Mouse (Mus musculus): ENCODE results near the gene Ppfibp1. TPM values are rescaled to one million over a fixed set of nuclear protein-coding genes. Genes with fewer than 3 reads are reported as not detected.

Gene Ppfibp1
- total RNA-seq, 2 experiments from 2014 or later, result 57.2 to 60.7 TPM

GRCm38 (mm10) chr6:147059326-147059725 lies 171.0 kb downstream of the Ppfibp1 start:
- intact Hi-C loops (cut with DNase I), result no loop called here
- no peak for DNase-seq (ENCODE audit: low spot score in 2 of 2)

- intact Hi-C loops (cut with DNase I), result no loop called here
- DNase-seq (ENCODE audit: low spot score in 2 of 2), result no peak
Measured at GRCm38 (mm10) chr6:147061630-147062029, 173.3 kb downstream of the Ppfibp1 start.

GRCm38 (mm10) chr6:147062034-147062433 lies 173.7 kb downstream of the Ppfibp1 start:
- intact Hi-C loops (cut with DNase I), result no loop called here

GRCm38 (mm10) chr6:147062694-147063093 lies 174.4 kb downstream of the Ppfibp1 start:
- intact Hi-C loops (cut with DNase I), result no loop called here
- DNase-seq (ENCODE audit: low spot score in 2 of 2), result no peak

More at GRCm38 (mm10) chr6:147062034-147062433, 173.7 kb downstream of the Ppfibp1 start:
- DNase-seq (ENCODE audit: low spot score in 2 of 2), result no peak

GRCm38 (mm10) chr6:147064226-147064943 lies 176.1 kb downstream of the Ppfibp1 start:
- intact Hi-C loops (cut with DNase I), result no loop called here
- DNase-seq (ENCODE audit: low spot score in 2 of 2), result no peak

- no peak for DNase-seq (ENCODE audit: low spot score in 2 of 2)
- intact Hi-C loops (cut with DNase I), result no loop called here
Measured at GRCm38 (mm10) chr6:147064944-147065261, 176.6 kb downstream of the Ppfibp1 start.

GRCm38 (mm10) chr6:147075808-147076387 lies 187.6 kb downstream of the Ppfibp1 start:
- intact Hi-C loops (cut with DNase I), result no loop called here
- DNase-seq (ENCODE audit: low spot score in 2 of 2), result peak in 1 of 2 experiments; percentile 17

- intact Hi-C loops (cut with DNase I), result no loop called here
Measured at GRCm38 (mm10) chr6:147076878-147077277, 188.6 kb downstream of the Ppfibp1 start.

GRCm38 (mm10) chr6:147079919-147080318 lies 191.6 kb downstream of the Ppfibp1 start:
- intact Hi-C loops (cut with DNase I), result no loop called here
- no peak for DNase-seq (ENCODE audit: low spot score in 2 of 2)

More at GRCm38 (mm10) chr6:147076878-147077277, 188.6 kb downstream of the Ppfibp1 start:
- no peak for DNase-seq (ENCODE audit: low spot score in 2 of 2)

Other genes with a start within 250 kb of the Ppfibp1 start
- 10 to 100 TPM; 46.0 to 48.9 TPM for gene Med21, start 245.9 kb upstream of the Ppfibp1 start, total RNA-seq (2021)
- gene Tm7sf3, start 245.7 kb upstream of the Ppfibp1 start, total RNA-seq (2021), result 10 to 100 TPM; 26.8 to 30.9 TPM
- gene Stk38l, start 163.5 kb upstream of the Ppfibp1 start, total RNA-seq (2021), result 10 to 100 TPM; 23.4 to 23.6 TPM
- gene Arntl2, start 92.4 kb upstream of the Ppfibp1 start, total RNA-seq (2021), result 1 to 10 TPM; 5.8 to 8.3 TPM
- not detected for gene Smco2, start 38.4 kb upstream of the Ppfibp1 start, total RNA-seq (2021)
- not detected for gene 1700034J05Rik, start 65.9 kb downstream of the Ppfibp1 start, total RNA-seq (2021)
- gene Rep15, start 144.1 kb downstream of the Ppfibp1 start, total RNA-seq (2021), result 1 to 10 TPM; 1.7 to 2.2 TPM
- gene Mrps35, start 154.3 kb downstream of the Ppfibp1 start, total RNA-seq (2021), result 10 to 100 TPM; 46.3 to 49.2 TPM
- under 1 TPM; 0.32 to 0.48 TPM for gene Mansc4, start 198.5 kb downstream of the Ppfibp1 start, total RNA-seq (2021)
- 10 to 100 TPM; 22.2 to 23.0 TPM for gene Klhl42, start 202.9 kb downstream of the Ppfibp1 start, total RNA-seq (2021)